Mouse (Mus musculus): ENCODE data around the gene Haus6. TPM values are rescaled to one million over a fixed set of nuclear protein-coding genes. Genes with fewer than 3 reads are reported as not detected.
"Not testable (repeated sequence)": the region's sequence is repeated elsewhere in the genome, so short reads cannot be mapped to it uniquely, and the experiment has no call there.

The Haus6 gene
- polyA plus RNA-seq (2014; fragmentation: Nextera tagmentation; extraction: Ambion mirVana) = 30.7 and 34.1 TPM in 2 replicates

- Histone ChIP-seq H3K9me3 (ENCODE audit: control insufficient read depth, low read length) (no peaks in the 10 kb centered on the region), H3K27ac (replicated peaks; ENCODE audit: low read depth, low read length) (peak within 1 kb of the TSS; percentile 56; the same call in 1 of the 2 replicates), H3K36me3 (ENCODE audit: control insufficient read depth, insufficient read depth, low read length) (no peaks in the 10 kb centered on the region), H3K27me3 (ENCODE audit: control insufficient read depth, insufficient read depth, low read length) (no peaks in the 10 kb centered on the region), H3K4me1 (ENCODE audit: control insufficient read depth, insufficient read depth, low read length) (no peaks in the 10 kb centered on the region; the same call in 1 of the 2 replicates), H3K4me2 (ENCODE audit: low read depth, severe bottlenecking) (peak within 1 kb of the TSS; percentile 74), H3K4me3 (ENCODE audit: low read depth, low read length) (peak within 1 kb of the TSS; percentile 94), H3K9ac (ENCODE audit: low read length) (peak within 1 kb of the TSS; percentile 82)
- ATAC-seq (ENCODE audit: insufficient number of reproducible peaks, low FRiP score, low TSS enrichment, low read depth) = peak; percentile 99
- WGBS = under 1% methylated on average over 59 of the region's 59 CpGs
- DNase-seq (ENCODE audit: low spot score) = peak; percentile 88
Measured at GRCm38 (mm10) chr4:86611524-86612288, at the start of gene Haus6. Gene Haus6 (minus strand): TSS chr4:86612055.

GRCm38 (mm10) chr4:86657176-86657575, 45.3 kb upstream of the Haus6 start:
- Histone ChIP-seq H3K4me3 (ENCODE audit: low read depth, low read length) (no peak overlapping the region), H3K4me2 (ENCODE audit: low read depth, severe bottlenecking) (no peak overlapping the region), H3K36me3 (ENCODE audit: control insufficient read depth, insufficient read depth, low read length) (peaks cover 21% of the 10 kb centered on the region), H3K4me1 (ENCODE audit: control insufficient read depth, insufficient read depth, low read length) (no peaks in the 10 kb centered on the region), H3K27ac (replicated peaks; ENCODE audit: low read depth, low read length) (no peak overlapping the region), H3K9ac (ENCODE audit: low read length) (no peak overlapping the region), H3K9me3 (ENCODE audit: control insufficient read depth, low read length) (no peaks in the 10 kb centered on the region), H3K27me3 (ENCODE audit: control insufficient read depth, insufficient read depth, low read length) (no peaks in the 10 kb centered on the region)
- ATAC-seq (ENCODE audit: insufficient number of reproducible peaks, low FRiP score, low TSS enrichment, low read depth) = no peak
- 97% methylated on average over 12 of the region's 12 CpGs for WGBS
- no peak for DNase-seq (ENCODE audit: low spot score)

GRCm38 (mm10) chr4:86656410-86656809, 44.6 kb upstream of the Haus6 start:
- not testable (repeated sequence) for DNase-seq (ENCODE audit: low spot score); ATAC-seq (ENCODE audit: insufficient number of reproducible peaks, low FRiP score, low TSS enrichment, low read depth); H3K27ac ChIP-seq (replicated peaks; ENCODE audit: low read depth, low read length); H3K4me1 ChIP-seq (ENCODE audit: control insufficient read depth, insufficient read depth, low read length); H3K4me2 ChIP-seq (ENCODE audit: low read depth, severe bottlenecking); H3K9me3 ChIP-seq (ENCODE audit: control insufficient read depth, low read length); H3K4me3 ChIP-seq (ENCODE audit: low read depth, low read length); H3K9ac ChIP-seq (ENCODE audit: low read length); H3K27me3 ChIP-seq (ENCODE audit: control insufficient read depth, insufficient read depth, low read length)
- peaks cover 21% of the 10 kb centered on the region for H3K36me3 ChIP-seq (ENCODE audit: control insufficient read depth, insufficient read depth, low read length)
- 94% methylated on average over 8 of the region's 8 CpGs for WGBS

- ATAC-seq (ENCODE audit: insufficient number of reproducible peaks, low FRiP score, low TSS enrichment, low read depth) (no peak), DNase-seq (ENCODE audit: low spot score) (peak; percentile 23)
- no peaks in the 10 kb centered on the region for H3K4me1 ChIP-seq (ENCODE audit: control insufficient read depth, insufficient read depth, low read length)
- H3K36me3 ChIP-seq (ENCODE audit: control insufficient read depth, insufficient read depth, low read length) = no peaks in the 10 kb centered on the region; the same call in 1 of the 2 replicates
- H3K9ac ChIP-seq (ENCODE audit: low read length) = no peak overlapping the region
- WGBS = 68% methylated on average over 10 of the region's 10 CpGs
- no peaks in the 10 kb centered on the region for H3K9me3 ChIP-seq (ENCODE audit: control insufficient read depth, low read length)
- H3K27me3 ChIP-seq (ENCODE audit: control insufficient read depth, insufficient read depth, low read length) = no peaks in the 10 kb centered on the region
- no peak overlapping the region for H3K4me3 ChIP-seq (ENCODE audit: low read depth, low read length)
- no peak overlapping the region for H3K4me2 ChIP-seq (ENCODE audit: low read depth, severe bottlenecking)
- H3K27ac ChIP-seq (replicated peaks; ENCODE audit: low read depth, low read length) = no peak overlapping the region
Measured at GRCm38 (mm10) chr4:86651686-86652384, 40.0 kb upstream of the Haus6 start.

- not testable (repeated sequence) for H3K4me2 ChIP-seq (ENCODE audit: low read depth, severe bottlenecking); H3K27me3 ChIP-seq (ENCODE audit: control insufficient read depth, insufficient read depth, low read length); H3K4me3 ChIP-seq (ENCODE audit: low read depth, low read length); DNase-seq (ENCODE audit: low spot score); H3K9me3 ChIP-seq (ENCODE audit: control insufficient read depth, low read length); ATAC-seq (ENCODE audit: insufficient number of reproducible peaks, low FRiP score, low TSS enrichment, low read depth); H3K9ac ChIP-seq (ENCODE audit: low read length); H3K36me3 ChIP-seq (ENCODE audit: control insufficient read depth, insufficient read depth, low read length); H3K4me1 ChIP-seq (ENCODE audit: control insufficient read depth, insufficient read depth, low read length); H3K27ac ChIP-seq (replicated peaks; ENCODE audit: low read depth, low read length)
- WGBS = 92% methylated on average over 10 of the region's 13 CpGs
Measured at GRCm38 (mm10) chr4:86648394-86648793, 36.5 kb upstream of the Haus6 start.

GRCm38 (mm10) chr4:86637561-86637960, 25.7 kb upstream of the Haus6 start:
- not testable (repeated sequence) for H3K4me3 ChIP-seq (ENCODE audit: low read depth, low read length); H3K9me3 ChIP-seq (ENCODE audit: control insufficient read depth, low read length); H3K36me3 ChIP-seq (ENCODE audit: control insufficient read depth, insufficient read depth, low read length); H3K9ac ChIP-seq (ENCODE audit: low read length); DNase-seq (ENCODE audit: low spot score); ATAC-seq (ENCODE audit: insufficient number of reproducible peaks, low FRiP score, low TSS enrichment, low read depth); H3K27ac ChIP-seq (replicated peaks; ENCODE audit: low read depth, low read length); H3K4me1 ChIP-seq (ENCODE audit: control insufficient read depth, insufficient read depth, low read length); H3K27me3 ChIP-seq (ENCODE audit: control insufficient read depth, insufficient read depth, low read length); H3K4me2 ChIP-seq (ENCODE audit: low read depth, severe bottlenecking)
- 93% methylated on average over 9 of the region's 9 CpGs for WGBS

GRCm38 (mm10) chr4:86634873-86635272, 23.0 kb upstream of the Haus6 start:
- not testable (repeated sequence) for H3K4me3 ChIP-seq (ENCODE audit: low read depth, low read length); ATAC-seq (ENCODE audit: insufficient number of reproducible peaks, low FRiP score, low TSS enrichment, low read depth); H3K4me2 ChIP-seq (ENCODE audit: low read depth, severe bottlenecking); H3K9me3 ChIP-seq (ENCODE audit: control insufficient read depth, low read length); DNase-seq (ENCODE audit: low spot score); H3K27me3 ChIP-seq (ENCODE audit: control insufficient read depth, insufficient read depth, low read length); H3K36me3 ChIP-seq (ENCODE audit: control insufficient read depth, insufficient read depth, low read length); H3K9ac ChIP-seq (ENCODE audit: low read length); H3K27ac ChIP-seq (replicated peaks; ENCODE audit: low read depth, low read length); H3K4me1 ChIP-seq (ENCODE audit: control insufficient read depth, insufficient read depth, low read length)

GRCm38 (mm10) chr4:86634312-86634711, 22.5 kb upstream of the Haus6 start:
- not testable (repeated sequence) for DNase-seq (ENCODE audit: low spot score); ATAC-seq (ENCODE audit: insufficient number of reproducible peaks, low FRiP score, low TSS enrichment, low read depth); H3K4me2 ChIP-seq (ENCODE audit: low read depth, severe bottlenecking); H3K9ac ChIP-seq (ENCODE audit: low read length); H3K4me3 ChIP-seq (ENCODE audit: low read depth, low read length); H3K27ac ChIP-seq (replicated peaks; ENCODE audit: low read depth, low read length); H3K9me3 ChIP-seq (ENCODE audit: control insufficient read depth, low read length); H3K36me3 ChIP-seq (ENCODE audit: control insufficient read depth, insufficient read depth, low read length); H3K27me3 ChIP-seq (ENCODE audit: control insufficient read depth, insufficient read depth, low read length); H3K4me1 ChIP-seq (ENCODE audit: control insufficient read depth, insufficient read depth, low read length)

All from limb, embryonic 11.5 days (tissue).